Mouse (Mus musculus): Measurements from ENCODE around the gene Ly6g6e.

The Ly6g6e gene

DNA sequence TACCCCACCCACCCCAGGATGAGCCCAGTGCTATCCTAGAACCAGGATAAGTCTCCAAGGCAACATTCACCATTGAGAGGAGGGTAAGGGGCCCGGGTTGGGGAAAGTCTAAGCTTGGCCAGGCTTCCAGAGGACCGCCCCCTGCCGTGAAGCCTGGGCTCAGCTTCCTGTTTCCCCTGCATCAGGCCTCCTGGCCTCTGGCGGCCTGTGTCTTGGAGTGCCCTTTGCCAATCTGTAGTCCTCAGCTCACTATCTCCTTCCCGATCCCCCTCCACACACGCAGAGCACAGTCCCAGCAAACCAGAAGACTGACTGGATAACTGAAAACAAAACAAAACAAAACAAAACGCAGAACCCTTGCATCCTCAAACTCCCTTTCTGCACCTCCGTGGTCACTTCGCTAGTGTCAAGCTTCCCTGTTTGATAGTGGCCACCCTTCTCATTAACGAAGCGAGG is 27.1 kb upstream of the Ly6g6e start, which contains the start of gene Clic1:
Gene Clic1 (plus strand): TSS at position 406 of the 456 bp plus-strand sequence.
- DNase-seq (ENCODE audit: low spot score): peak; percentile 92

DNA sequence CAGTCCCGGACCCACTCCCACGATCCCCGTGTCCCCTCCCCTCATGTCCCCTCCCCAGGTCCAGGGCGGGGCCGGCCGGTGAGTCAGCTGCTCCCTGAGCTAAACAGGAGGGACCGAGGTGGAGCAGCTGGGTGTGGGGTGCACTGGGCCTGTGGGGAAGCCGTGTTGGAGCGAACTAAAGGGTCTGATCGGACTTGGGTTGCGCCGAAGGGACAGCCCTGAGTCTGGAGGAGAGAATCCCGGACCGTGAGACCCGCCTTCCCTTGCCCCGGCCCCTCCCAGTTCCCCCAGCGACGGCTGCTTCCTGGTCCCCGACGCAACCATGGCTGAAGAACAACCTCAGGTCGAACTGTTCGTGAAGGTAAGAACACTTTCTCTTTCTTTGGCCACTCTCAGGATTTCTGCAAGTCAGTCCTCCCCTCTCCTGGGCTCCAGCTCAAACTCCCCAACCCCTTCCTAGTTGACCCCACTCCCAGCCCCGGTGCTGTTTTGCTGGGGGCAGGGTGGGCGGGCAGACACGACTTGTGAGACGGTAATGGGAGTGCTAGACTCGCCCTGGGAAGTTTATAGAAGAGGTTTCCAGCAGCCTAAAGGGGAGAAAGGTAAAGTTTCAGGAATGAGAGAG is 26.5 kb upstream of the Ly6g6e start:
- DNase-seq (ENCODE audit: low spot score): peak; percentile 79

DNA sequence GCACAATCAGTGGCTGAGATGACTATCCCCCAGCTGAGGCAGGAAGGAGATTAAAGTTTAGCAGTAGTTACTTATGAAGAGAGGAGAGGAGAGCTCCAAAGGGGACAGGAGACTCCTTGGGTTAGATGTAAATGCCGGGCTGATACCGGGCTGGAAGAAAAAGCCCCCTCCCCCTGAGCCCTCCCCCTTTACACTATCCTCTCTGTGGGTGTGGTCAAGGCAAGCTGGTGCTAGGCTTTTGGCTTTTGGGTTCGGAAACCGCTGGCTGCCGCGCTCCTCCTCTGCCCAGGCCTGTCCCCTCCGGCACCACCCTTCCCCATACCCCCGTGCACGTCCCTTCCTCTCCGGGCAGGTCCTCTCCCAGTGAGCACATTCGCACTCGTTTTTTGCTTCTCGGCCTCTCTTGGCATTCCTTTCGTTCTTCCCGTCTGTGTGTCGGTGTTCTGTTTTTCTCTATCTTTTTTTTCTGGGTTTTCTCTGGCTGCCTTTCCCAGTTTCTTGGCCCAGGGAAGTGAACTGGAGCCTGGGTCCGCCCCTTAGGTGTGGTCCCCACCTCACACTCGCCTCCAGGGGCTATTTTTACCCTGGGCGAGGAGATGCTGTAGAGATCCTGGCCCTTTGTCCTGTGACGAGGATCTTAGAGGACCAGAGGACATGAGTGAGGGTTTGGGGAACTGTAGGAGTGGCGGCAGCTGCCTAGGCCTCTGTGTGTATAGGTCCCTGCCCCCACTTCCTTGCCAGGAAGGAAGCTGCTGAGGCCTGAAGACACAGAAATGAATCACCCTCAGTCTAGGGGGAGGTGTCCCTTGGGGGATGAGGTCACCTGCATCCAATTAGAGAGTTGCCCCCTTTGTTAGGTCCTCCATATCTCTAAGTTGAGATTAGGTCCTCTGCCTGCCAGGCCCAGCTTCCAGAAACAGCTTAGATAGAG is 25.3 kb upstream of the Ly6g6e start:
- peak; percentile 88 for DNase-seq (ENCODE audit: low spot score)

DNA sequence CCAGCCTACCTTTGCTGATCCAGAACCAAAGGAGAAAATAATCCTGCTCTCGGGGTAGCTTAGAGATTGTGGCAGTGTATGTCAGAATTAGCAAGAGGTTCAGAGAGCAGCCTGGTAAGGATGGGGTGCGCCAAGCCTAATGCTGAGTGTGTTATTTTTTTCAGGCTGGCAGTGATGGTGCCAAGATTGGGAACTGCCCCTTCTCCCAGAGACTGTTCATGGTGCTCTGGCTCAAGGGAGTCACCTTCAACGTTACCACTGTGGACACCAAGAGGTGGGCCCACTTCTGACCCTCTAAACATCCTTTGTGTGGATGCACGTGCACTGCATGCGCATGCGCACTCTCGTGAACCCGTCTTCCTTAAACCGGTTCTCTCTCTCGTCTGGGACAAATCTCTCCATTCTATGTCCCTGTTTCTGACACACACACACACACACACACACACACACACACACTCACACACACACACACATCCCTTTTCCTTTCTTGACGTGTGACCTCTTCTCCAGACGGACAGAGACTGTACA is 24.4 kb upstream of the Ly6g6e start:
- DNase-seq (ENCODE audit: low spot score): no peak

DNA sequence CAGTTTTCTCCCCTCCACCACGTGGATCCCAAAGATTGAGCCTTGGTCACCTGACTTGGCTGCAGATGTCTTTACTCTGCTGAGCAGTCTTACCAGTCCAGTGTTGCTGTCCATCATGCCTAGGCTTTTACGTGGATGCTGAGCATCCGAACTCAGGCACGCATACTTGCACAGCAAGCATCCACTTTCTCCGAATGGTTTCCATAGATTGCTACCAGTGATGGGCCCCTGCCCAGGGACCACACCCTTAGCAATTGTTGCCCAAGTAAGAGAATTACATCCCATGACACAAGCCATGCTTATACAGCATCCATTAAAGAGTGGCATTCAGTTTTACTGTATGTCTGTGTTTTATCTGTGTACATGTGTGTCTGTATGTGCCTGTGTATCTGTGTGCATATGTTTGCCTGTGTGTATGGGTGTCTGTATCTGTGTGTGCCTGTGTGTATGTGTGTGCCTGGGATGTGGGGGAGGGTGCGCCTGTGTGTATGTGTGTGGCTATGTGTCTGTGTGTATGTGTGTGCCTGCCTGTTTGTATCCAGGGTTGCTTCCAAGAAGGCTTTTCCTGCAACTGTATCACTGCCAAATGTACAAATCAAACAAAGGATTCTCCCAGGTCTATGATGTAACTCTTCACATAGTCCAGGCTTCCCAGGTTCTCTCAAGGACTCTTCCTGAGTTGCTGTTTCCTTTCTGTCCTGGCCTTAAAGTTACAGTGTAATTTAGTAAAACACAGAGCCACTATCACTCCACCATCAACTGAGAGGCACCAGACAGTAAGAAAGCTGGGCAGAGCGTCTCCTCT is 20.8 kb upstream of the Ly6g6e start:
- no peak for DNase-seq (ENCODE audit: low spot score)

DNA sequence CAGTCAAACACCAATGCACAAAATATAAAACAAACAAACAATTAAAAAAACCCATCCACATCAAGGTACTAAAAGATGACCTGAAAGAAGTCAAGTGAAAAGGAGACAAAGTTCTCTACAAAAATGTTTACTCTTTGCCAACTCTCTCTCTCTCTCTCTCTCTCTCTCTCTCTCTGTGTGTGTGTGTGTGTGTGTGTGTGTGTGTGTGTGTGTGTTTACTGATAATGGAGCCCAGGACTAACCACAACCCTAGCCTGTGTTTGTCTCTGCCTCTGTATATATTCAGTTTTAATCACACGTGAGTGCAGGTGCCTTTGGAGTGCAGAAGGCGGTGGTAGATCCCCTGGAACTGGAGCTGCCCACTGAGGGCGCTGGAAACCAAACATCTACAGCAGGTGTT is 19.6 kb upstream of the Ly6g6e start:
- DNase-seq (ENCODE audit: low spot score): no peak

DNA sequence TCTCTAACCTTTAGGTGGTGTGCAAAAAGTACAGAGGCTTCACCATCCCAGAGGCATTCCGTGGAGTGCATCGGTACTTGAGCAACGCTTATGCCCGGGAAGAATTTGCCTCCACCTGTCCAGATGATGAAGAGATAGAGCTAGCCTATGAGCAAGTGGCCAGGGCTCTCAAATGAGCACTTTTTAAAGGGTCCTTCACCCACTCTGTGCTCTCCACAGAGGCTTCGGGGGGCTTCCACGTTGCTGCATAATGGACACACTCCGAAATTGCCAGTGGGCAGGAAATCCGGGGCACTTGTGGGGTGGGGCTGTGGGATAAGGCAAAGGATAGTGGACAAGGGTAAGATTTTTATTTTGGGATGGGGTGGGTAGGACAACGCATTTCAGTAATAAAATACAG is 18.4 kb upstream of the Ly6g6e start:
- DNase-seq (ENCODE audit: low spot score): no peak

DNA sequence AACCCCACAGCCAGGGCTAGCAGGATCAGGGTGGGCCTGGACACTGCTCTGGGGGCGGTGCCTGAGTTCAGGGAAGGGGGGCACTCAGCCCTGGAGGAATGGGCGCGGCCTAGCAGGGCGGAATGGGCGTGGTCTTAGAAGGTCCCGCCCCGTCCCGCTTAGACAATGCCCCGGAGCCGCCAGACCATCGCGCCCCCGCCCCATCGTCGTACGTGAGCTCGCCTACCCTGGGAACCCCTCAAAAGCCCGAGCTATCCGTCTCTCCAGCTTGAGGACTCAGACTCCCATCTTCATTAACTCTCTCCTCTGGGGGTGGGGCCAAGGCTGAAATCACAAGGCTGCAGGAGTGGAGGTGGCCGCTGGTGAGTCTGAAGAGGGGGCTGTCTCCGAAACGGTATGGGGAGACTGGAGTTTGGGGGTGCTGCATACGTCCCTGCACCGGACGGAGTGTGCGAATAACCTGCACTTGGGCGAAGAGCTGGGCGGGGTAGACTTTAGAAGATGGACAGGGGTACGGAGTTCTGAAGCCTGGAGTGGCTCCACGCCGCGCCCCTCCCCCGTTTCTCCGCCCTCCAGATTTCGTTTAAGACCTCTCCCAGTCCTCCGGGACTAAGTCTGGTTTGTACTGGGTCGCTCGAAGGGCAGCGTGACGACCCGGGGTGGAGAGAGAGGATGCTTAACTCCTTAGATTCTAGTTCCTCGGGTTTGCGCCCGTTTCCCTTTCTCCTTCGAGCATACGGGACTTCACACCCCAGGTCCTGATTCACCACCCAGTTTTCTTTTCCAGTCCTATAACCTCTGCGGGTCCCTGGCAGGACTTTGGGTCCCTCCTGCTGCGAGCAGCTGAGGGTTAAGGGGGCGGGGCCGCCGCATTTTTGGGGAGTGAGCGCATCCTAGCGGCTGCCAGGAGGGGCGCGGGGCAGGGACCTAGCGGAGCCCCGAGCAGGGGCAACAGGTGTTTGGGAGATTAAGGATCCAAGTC is 17.5 kb upstream of the Ly6g6e start, which contains the start of gene Ddah2:
Gene Ddah2 (plus strand): TSS at position 125 of the 982 bp plus-strand sequence.
- DNase-seq (ENCODE audit: low spot score): peak; percentile 98

DNA sequence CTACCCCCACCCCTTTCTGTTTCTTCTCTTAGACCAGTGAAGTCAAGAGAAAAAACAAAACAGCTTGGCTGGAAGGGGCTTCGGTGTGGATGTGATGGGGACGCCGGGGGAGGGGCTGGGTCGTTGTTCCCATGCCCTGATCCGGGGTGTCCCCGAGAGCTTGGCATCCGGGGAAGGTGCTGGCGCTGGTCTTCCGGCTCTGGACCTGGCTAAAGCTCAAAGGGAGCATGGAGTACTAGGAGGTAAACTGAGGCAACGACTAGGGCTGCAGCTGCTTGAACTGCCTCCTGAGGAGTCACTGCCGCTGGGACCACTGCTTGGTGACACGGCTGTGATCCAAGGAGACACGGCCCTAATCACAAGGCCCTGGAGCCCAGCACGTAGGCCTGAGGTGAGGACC is 16.6 kb upstream of the Ly6g6e start:
- no peak for DNase-seq (ENCODE audit: low spot score)

DNA sequence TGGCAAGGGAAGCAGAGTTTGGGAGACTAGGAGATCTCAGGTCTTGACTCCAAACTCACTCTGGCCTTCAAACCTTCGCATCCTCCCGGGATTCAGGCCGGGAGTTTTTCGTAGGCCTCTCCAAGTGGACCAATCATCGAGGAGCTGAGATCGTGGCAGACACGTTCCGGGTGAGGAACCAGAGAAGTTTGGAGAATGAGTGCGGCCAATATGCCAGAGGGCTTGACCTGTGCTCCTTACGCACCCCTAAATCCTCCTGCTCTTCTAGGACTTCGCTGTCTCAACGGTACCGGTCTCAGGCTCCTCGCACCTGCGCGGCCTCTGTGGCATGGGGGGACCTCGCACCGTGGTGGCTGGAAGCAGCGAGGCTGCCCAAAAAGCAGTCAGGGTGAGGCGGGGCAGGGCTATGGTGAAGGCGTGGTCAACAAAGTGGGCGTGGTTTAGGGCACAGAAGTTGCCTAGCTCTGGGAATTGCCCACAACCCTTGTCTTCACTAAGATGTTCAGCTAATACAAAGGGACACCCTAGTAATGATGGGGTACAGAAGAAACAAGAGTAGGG is 15.9 kb upstream of the Ly6g6e start:
- peak; percentile 51 for DNase-seq (ENCODE audit: low spot score)

DNA sequence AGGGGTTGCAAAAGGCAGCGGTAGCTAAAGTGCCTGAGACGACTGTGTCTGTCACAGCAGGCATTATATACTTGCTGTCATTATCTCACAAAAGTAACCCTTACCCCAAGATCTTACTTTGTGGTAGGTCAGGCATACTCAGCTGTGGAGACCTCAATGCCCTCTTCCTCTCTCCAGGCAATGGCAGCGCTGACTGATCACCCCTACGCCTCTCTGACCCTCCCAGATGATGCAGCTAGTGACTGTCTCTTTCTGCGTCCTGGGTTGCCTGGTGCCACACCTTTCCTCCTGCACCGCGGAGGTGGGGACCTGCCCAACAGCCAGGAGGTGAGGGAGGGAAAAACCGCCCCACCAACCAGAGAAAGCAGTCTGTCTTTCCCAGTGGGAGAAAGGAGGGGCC is 15.4 kb upstream of the Ly6g6e start:
- no peak for DNase-seq (ENCODE audit: low spot score)

DNA sequence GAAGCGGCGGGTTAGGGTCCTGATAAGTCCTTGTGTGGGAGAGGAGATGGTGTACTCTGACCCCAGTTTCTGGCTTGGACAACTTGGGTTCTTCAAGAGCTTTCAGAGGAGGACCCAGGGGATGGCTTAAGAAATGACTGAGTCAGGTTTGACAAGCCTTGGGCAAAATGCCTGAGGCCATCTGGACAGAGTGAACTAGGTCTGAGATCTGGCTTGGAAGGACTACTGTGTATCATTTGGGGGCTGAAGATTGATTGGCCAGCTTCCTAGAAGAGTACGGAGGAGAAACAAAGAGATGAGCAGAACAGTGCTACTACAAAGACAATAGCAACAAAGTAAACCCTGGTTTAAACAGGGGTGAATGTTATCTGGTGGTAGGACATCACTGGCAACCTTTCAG is 13.2 kb upstream of the Ly6g6e start:
- DNase-seq (ENCODE audit: low spot score): no peak

DNA sequence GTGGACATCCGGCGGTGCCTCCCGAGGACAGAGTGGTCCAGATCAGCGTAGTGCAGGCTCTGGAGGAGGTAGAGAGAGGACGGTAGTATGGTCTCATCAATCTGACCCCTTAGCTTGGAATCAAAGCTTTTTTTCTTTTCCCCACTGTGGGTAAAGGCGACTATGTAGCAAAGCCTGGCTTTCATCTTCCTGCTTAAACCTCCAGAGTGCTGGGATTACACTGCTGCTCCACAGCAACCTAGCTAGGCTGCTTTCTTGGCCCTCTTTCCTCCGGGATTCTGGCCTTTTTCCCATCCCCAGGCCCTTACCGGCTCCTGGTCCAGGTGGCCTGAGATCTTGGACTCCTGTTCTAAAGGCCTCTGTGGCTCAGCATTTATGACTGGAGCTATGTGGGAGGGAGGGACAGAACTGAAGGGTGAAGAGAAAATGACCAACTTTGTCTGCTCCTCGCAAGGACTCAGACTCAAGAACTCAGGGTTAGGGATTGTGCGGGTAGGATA is 12.3 kb upstream of the Ly6g6e start:
- DNase-seq (ENCODE audit: low spot score): no peak

DNA sequence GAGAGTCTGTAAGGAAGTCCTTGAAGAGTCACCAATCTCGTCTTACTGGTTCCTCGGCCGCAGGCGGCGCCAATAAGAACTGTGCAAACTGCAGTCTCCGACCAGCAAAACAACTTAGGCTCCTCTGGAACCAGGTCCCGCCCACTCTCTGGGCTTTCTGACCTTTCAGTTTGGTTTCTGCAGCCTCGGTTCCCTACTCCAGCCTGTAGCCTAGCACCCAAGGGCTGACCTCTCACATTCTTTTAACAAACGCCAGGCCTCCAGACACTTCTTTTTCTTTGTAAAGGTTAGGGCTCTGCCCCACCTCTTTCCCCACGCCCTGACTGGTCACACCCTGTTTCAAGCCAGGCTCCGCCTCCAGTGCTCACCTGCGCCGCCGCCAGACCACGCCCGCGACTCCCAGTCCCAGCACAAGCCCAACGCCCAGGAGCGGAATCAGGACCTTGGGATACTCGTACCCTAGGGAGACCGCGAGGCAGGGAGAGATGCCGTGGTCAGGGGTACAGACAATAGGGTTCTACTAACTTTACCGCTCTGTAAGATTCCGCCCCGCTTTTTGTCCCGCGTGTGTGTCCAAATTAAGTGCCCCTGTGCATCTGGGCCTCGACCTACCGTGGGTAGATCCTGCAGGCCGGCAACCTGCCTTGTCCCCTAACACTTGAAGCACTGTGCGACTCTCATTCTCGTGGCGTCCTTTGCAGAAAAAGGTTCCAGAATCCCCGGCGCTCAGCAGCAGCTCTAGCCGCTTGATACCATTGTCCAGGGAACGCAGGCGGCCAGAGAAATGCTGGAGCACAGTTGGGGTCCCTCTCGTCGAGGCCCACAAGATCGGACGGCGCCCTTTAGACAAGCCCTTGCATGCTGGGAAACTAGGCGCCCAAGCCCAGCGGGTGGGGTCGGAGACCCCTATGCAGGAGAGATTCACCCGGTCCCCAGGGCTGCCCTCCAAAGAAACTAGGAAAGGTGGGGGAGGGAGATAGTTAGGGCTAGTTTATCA is 11.5 kb upstream of the Ly6g6e start, which contains the start of gene Ly6g6c:
Gene Ly6g6c (plus strand): TSS at position 438 of the 997 bp plus-strand sequence.
- DNase-seq (ENCODE audit: low spot score): peak; percentile 81

DNA sequence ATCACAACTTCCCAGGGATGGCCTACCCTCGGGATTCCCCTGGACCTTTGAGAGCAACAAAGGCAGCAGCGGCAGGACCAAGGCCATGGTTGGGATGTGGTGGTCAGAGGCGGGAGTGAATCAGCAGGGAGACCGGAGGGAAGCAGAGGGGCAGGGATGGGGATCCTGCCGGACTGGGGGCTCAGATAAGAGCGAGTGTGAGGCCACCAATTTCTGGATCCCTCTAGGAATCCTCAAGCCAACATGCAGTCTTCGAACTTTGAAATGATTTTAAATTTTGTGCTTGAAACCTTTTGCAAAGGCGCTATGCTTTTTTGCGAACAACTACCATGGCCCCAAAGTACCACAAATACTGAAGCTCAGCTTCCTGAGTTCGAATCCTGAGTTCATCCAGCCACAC is 10.6 kb upstream of the Ly6g6e start, which contains the start of gene Mpig6b:
Gene Mpig6b (minus strand): TSS at position 101 of the 400 bp plus-strand sequence.
- DNase-seq (ENCODE audit: low spot score): no peak

DNA sequence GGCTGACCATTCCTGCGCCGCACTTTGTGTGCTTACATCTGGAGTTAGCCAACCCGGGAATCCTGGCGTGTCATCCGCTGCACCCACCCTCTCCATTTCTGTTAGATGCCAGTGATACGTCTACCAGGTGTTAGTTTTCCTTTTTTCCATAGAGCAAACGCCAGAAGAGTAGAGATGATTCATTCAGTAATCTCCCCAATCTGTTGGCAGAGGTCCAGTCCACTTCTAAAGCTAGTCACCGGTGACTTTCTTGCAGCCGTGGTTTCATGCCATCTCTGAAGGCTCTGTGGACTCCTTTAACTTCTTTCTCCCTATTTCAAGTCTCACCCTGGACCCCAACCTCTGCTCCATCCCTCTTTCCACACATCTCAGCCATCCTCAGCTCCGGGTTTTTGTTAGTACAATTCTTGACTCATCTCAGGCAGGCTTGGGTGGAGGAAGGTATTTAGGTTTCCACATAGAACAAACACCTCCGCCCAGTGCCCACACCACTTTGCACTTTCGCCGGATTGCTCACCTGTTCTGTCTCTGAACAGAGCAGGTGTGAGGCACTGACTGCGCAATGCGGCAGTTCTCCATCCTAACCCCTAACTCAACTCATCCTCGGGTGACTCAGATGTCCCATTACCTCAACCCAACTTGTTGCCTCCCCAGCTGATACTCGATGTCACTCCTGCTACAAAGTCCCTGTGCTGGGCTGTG is 8.3 kb upstream of the Ly6g6e start:
- no peak for DNase-seq (ENCODE audit: low spot score)

DNA sequence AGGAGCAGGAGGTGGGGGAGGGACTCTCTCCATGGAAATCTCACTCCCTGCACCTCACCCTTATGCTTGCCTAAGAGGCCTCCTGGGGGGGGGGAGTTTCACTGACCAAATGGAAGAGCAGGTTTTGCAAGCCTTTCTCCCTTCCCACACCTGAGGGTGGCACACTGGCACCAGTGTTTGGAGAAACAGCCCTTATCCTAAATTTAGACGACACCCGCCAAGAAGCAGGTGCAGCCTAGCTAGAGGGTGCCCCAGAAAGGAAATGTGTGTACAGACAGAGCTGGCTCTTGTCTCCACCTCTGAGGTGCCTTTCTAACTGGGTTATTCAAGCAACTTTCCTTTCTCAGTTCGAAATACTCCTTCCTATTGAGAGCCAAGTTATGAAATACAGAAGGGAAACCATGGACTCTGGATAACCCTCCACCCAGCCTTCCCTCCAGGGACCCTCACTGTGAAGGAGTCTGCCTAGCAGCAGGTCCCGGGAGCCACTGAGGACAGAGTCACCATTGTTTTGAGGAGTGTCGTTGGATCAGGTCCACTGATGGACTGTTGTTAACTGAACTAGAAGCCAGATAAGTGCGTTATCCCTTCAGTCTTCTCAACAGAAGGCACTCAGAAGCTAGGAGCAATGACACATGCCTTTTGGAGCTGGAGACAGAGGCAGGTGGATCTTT is 6.0 kb upstream of the Ly6g6e start:
- no peak for DNase-seq (ENCODE audit: low spot score)

DNA sequence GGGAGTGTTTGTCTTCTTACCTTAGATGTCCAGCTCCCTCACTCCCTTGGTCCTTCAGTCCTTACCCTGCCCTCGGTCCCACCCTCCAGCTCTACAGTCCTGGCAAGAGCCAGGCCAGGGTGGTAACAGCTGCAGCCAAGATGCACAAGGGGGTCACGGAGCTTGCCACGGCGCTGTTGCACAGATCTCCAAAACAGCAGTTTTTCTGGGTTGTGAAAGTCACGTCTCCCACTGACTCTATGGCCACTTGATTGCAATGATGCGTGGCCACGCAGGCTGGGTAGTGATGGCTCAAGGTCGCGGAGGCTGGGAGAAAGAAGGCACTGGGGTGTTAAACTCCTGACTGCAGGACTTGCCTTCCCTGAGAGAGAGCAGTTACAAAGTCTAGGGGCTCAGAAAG is 5.2 kb upstream of the Ly6g6e start:
- no peak for DNase-seq (ENCODE audit: low spot score)
